Mouse (Mus musculus) liver, embryonic 13.5 days (tissue): ENCODE data around the gene Rtkn2. TPM values are rescaled to one million over a fixed set of nuclear protein-coding genes. Genes with fewer than 3 reads are reported as not detected.

Experiments used
- ATAC-seq: fragments of 200-750 bp; cut with Nextera tagmentation; 2 replicates; pipeline ENCODE4 v1.8.0; 2017; ENCODE audit warnings: low read depth, mild to moderate bottlenecking, moderate number of reproducible peaks, moderate library complexity
- DNase-seq: peaks from one replicate; pipeline ENCODE4 v3.0.0; 2022
- H3K27ac ChIP-seq: fragments of 300-500 bp; sonication (generic); 2 replicates; pipeline ENCODE4 v1.5.1; 2015; ENCODE audit warnings: moderate library complexity, mild to moderate bottlenecking, inconsistent platforms
- H3K27me3 ChIP-seq: fragments of 300-500 bp; sonication (generic); 2 replicates; pipeline ENCODE4 v1.6.1; 2015; ENCODE audit warnings: mild to moderate bottlenecking, inconsistent platforms
- H3K36me3 ChIP-seq: fragments of 300-500 bp; sonication (generic); 2 replicates; pipeline ENCODE4 v1.6.1; 2015; ENCODE audit warnings: mild to moderate bottlenecking, inconsistent platforms
- H3K4me1 ChIP-seq: fragments of 300-500 bp; sonication (generic); replicated peaks from 2 replicates; pipeline ENCODE4 v1.6.1; 2015; ENCODE audit warnings: inconsistent platforms
- H3K4me2 ChIP-seq: fragments of 300-500 bp; sonication (generic); 2 replicates; pipeline ENCODE4 v1.6.1; 2015; ENCODE audit warnings: inconsistent platforms, mild to moderate bottlenecking, moderate library complexity
- H3K4me3 ChIP-seq: fragments of 300-500 bp; sonication (generic); replicated peaks from 2 replicates; pipeline ENCODE4 v1.5.1; 2015; ENCODE audit warnings: mild to moderate bottlenecking, inconsistent platforms
- H3K9ac ChIP-seq: fragments of 300-500 bp; sonication (generic); 2 replicates; pipeline ENCODE4 v1.6.1; 2015; ENCODE audit warnings: mild to moderate bottlenecking, inconsistent platforms
- H3K9me3 ChIP-seq: fragments of 300-500 bp; sonication (generic); replicated peaks from 2 replicates; pipeline ENCODE4 v1.6.1; 2016; ENCODE audit warnings: inconsistent platforms
- WGBS: fragments of 180-500 bp; shearing (Covaris S2); methylation state at CpG from one replicate; pipeline ENCODE4 v1.1.7; 2015; ENCODE audit not compliant: insufficient replicate concordance; 5-methylcytosine and 5-hydroxymethylcytosine counted together
- polyA plus RNA-seq: library from polyadenylated mRNA; unstranded; fragments of >200 nt; fragmentation: Nextera tagmentation; extraction: Ambion mirVana; gene quantifications from 2 replicates; pipeline ENCODE4 v1.2.1, GENCODE M21; 2015

The Rtkn2 gene
- polyA plus RNA-seq, 1 experiment from 2014 or later, result 1.8 TPM

DNA sequence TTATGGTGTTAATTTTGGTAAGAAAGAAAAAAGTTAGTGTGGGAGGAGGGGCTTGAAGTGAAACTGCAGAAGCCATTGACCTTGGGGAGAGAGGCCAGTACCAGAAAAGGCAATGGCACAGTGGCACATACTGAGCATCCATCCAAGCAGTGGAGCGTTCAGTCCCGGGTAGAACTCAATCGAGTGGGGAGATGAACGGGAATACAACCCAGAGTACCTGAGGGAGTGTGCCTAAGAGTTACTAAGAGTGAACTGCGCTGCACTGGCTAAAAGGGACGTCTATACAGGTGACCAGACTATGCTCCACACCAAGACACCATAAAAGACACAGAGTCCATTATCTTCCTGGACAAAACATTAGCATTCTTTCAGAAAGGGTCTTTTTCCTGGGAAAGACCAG lies 128.3 kb downstream of the Rtkn2 start:
- no peak overlapping the region for H3K9ac ChIP-seq
- no peak overlapping the region for H3K4me3 ChIP-seq
- 0 out of 2 replicates have a peak, but pooled peaks cover 15% of the 10 kb centered on the region for H3K4me1 ChIP-seq
- H3K27ac ChIP-seq, result no peak overlapping the region
- WGBS, result 63% methylated on average over 6 of the region's 6 CpGs
- H3K4me2 ChIP-seq, result no peak overlapping the region
- H3K27me3 ChIP-seq, result no peaks in the 10 kb centered on the region
- DNase-seq (no peak), ATAC-seq (no peak)
- H3K9me3 ChIP-seq, result no peaks in the 10 kb centered on the region
- H3K36me3 ChIP-seq, result no peaks in the 10 kb centered on the region

Other genes starting within 250 kb of the Rtkn2 start
- gene Zfp365, start 66.9 kb upstream of the Rtkn2 start, polyA plus RNA-seq, result 0.12 and 0.16 TPM in 2 replicates